Mouse (Mus musculus): Measurements from ENCODE around the gene Nup93. TPM values are rescaled to one million over a fixed set of nuclear protein-coding genes. Genes with fewer than 3 reads are reported as not detected.

Nup93 gene
- polyA plus RNA-seq, 1 experiment from 2014 or later, result 63.0 TPM

DNA sequence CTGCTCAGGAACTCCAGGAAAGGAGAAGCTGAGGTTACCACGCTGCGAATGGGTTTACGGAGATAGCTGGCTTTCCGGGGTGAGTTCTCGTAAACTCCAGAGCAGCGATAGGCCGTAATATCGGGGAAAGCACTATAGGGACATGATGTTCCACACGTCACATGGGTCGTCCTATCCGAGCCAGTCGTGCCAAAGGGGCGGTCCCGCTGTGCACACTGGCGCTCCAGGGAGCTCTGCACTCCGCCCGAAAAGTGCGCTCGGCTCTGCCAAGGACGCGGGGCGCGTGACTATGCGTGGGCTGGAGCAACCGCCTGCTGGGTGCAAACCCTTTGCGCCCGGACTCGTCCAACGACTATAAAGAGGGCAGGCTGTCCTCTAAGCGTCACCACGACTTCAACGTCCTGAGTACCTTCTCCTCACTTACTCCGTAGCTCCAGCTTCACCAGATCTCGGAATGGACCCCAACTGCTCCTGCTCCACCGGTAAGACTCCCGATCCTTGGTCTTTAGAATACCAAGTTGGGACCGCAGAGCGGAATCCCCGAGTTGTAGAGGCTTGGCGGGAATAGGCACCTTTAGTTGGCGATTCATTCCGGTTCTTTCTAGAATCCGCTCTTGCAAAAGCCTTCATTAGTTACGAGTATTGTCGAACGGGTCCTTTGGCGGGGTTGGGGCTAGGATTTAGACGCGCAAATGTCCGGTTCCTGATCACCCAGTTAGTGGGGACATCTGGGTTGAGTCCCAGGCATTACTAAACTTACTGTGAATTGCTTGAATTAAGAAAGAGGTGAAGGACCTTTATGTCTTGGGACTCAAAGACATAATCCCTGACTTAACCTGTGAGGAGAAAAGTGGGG, 35.3 kb upstream of the Nup93 start, which contains the start of gene Mt1:
Gene Mt1, plus strand, starts transcription at position 226 of the 856 bp plus-strand sequence.
- peaks cover 43% of the 10 kb centered on the region for H3K27me3 ChIP-seq
- H3K36me3 ChIP-seq, result no peaks in the 10 kb centered on the region
- H3K4me3 ChIP-seq, result peak within 1 kb of the TSS; percentile 51
- H3K4me1 ChIP-seq, result peaks cover 26% of the 10 kb centered on the region
- H3K9ac ChIP-seq (replicated peaks), result peak within 1 kb of the TSS; percentile 44
- no peak within 1 kb of the TSS for H3K27ac ChIP-seq (replicated peaks)
- ATAC-seq (replicated peaks), result peak; percentile 88
- WGBS, result under 1% methylated on average over 50 of the region's 50 CpGs
- H3K9me3 ChIP-seq, result no peaks in the 10 kb centered on the region
- H3K4me2 ChIP-seq (replicated peaks), result peak within 1 kb of the TSS; percentile 93

DNA sequence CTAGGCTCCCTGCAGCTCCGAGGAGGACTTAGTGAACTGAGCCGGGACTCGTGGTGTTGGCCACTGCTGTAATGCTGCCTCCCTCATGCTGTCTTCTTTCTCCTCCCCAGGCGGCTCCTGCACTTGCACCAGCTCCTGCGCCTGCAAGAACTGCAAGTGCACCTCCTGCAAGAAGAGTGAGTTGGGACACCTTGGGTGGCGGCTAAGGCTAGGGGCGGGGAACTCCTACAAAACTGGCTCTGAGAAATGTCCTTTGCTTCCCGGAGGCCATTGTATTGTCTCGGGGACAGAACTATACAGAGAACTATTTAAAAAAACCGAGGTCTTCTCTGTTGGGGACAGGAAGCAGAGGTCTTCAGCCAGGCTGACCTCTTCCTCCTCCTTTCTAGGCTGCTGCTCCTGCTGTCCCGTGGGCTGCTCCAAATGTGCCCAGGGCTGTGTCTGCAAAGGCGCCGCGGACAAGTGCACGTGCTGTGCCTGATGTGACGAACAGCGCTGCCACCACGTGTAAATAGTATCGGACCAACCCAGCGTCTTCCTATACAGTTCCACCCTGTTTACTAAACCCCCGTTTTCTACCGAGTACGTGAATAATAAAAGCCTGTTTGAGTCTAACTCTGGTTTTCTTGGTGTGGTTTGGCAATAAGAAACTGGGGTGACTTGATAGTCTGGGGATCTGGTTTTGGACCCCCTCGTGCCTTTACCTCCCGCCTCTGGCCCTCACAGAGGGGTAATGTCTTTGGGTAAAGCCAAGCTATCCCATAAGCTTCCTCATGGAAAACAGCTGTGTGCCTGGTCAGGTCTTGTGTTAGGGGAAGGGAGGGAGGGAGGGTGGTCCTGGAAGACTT, 34.4 kb upstream of the Nup93 start:
- peaks cover 26% of the 10 kb centered on the region for H3K4me1 ChIP-seq
- 5% methylated on average over 25 of the region's 25 CpGs for WGBS

DNA sequence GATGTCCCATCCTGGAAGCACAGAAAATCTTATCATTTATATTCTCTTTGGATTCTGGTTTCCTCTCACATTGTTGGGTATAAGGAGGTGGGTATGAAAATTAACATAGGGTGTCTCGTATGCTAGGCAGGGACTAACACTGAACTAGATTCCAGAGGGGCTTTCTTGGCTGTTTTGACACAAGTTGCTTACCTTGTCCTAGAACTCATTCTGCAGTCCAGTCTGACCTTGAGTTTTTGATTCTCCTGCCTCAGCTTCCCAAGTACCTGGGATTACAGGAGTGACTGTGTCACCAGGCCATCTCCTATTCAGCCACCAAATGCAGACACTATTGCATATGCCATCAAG, 33.8 kb upstream of the Nup93 start:
- WGBS, result 86% methylated on average over 1 of the region's 1 CpGs
- H3K9me3 ChIP-seq, result no peaks in the 10 kb centered on the region
- H3K9ac ChIP-seq (replicated peaks), result no peak overlapping the region
- no peak overlapping the region for H3K4me2 ChIP-seq (replicated peaks)
- H3K36me3 ChIP-seq, result no peaks in the 10 kb centered on the region
- peaks cover 42% of the 10 kb centered on the region for H3K27me3 ChIP-seq
- ATAC-seq (replicated peaks), result no peak
- H3K4me3 ChIP-seq, result no peak overlapping the region
- peaks cover 26% of the 10 kb centered on the region for H3K4me1 ChIP-seq
- no peak overlapping the region for H3K27ac ChIP-seq (replicated peaks)

More for the DNA sequence above, 34.4 kb upstream of the Nup93 start:
- H3K27me3 ChIP-seq, result peaks cover 44% of the 10 kb centered on the region
- no peak overlapping the region for H3K27ac ChIP-seq (replicated peaks)
- ATAC-seq (replicated peaks), result no peak
- H3K9me3 ChIP-seq, result no peaks in the 10 kb centered on the region
- H3K4me3 ChIP-seq, result peak overlapping the region; percentile 51
- no peaks in the 10 kb centered on the region for H3K36me3 ChIP-seq
- H3K9ac ChIP-seq (replicated peaks), result peak overlapping the region; percentile 44
- peak overlapping the region; percentile 93 for H3K4me2 ChIP-seq (replicated peaks)

DNA sequence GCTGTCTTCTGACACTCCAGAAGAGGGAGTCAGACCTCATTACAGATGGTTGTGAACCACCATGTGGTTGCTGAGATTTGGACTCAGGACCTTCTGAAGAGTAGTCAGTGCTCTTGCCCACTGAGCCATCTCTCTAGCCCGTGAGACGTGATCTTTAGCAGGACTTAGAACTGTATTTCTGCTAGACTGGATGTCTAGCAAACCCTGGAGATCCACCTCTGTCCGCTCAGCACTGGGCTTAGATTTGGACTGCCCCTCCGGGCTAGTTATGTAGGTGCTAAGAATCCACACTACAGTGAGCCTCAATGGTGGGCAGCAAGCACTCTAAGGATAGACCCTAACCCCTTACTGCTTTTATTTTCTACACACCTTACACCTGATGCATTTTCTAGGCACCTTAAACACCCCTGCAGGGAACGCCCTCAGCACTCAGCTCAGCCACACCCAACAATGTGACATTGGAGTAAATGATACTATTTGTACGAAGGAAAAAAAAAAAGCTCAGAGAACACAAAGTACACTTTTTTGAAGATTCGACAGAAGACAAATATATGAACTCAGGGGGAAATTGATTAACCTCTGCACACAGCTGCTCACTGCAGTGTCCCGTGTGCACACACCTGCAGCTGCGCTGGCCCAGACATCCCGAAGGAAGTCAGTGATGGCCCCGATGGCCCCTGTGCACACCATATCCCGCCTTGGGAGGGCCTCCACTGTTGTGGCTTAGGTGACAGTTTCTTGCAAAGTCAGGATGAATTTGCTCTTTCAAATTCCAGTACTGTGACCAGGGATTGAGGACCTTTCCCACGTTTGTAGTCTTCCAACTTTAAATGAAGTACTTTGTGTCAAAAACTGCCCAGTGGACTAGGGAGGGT, 32.1 kb upstream of the Nup93 start:
- peaks cover 30% of the 10 kb centered on the region for H3K4me1 ChIP-seq
- WGBS, result 76% methylated on average over 13 of the region's 13 CpGs
- H3K27me3 ChIP-seq, result peaks cover 56% of the 10 kb centered on the region
- no peak overlapping the region for H3K27ac ChIP-seq (replicated peaks)
- no peaks in the 10 kb centered on the region for H3K36me3 ChIP-seq
- no peak overlapping the region for H3K4me3 ChIP-seq
- H3K9ac ChIP-seq (replicated peaks), result no peak overlapping the region
- no peak for ATAC-seq (replicated peaks)
- H3K9me3 ChIP-seq, result no peaks in the 10 kb centered on the region
- H3K4me2 ChIP-seq (replicated peaks), result no peak overlapping the region

DNA sequence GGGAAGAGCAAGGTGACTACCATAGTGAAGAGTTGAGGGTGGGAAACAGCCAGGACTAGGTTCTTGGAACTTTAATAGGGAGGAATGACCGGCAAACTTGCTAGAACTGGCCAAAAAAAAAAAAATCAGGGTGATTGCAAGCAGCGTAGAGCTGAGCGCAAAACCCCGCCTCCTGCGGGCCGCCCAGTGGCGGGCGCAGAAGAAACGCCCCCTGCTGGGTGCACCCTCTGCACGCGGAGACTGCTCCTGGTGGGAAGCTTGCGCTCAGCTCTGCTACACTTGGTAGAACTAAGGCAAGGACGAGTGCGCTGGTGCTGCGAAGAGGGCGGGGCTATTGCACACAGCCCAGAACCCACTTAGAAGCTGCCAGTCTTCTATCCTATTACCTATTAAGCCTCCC, 31.2 kb upstream of the Nup93 start:
- H3K9me3 ChIP-seq, result no peaks in the 10 kb centered on the region
- peaks cover 61% of the 10 kb centered on the region for H3K27me3 ChIP-seq
- no peak overlapping the region for H3K27ac ChIP-seq (replicated peaks)
- peaks cover 30% of the 10 kb centered on the region for H3K4me1 ChIP-seq
- WGBS, result under 1% methylated on average over 16 of the region's 16 CpGs
- H3K36me3 ChIP-seq, result no peaks in the 10 kb centered on the region
- no peak overlapping the region for H3K9ac ChIP-seq (replicated peaks)
- H3K4me2 ChIP-seq (replicated peaks), result peak overlapping the region; percentile 34
- peak overlapping the region; percentile 10; the same call in 1 of the 2 replicates for H3K4me3 ChIP-seq
- ATAC-seq (replicated peaks), result peak; percentile 71

DNA sequence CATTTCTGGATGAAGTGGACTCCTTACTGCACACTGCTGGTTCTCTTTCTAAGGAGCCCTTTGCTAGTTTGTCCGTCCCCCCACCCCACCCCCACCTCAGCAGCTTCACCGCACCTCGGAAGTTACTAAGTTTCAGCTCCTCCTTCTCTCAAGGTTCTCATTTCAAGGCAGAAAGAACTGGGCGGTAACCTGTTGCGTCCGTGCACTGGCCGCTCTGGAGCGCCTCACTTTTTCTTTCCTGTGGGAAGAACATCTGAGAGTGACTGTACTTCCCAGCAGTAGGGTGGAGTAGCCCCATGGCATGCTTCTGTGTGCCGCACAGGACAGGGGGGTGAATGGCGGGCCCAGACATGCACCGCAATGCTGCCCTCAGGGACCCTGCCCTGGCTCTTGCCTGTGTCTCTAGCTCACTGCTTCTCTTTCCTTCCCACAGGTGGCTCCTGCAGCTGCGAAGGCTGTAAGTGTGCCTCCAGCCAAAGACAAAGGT, 30.0 kb upstream of the Nup93 start:
- H3K27ac ChIP-seq (replicated peaks), result no peak overlapping the region
- H3K27me3 ChIP-seq, result peaks cover 61% of the 10 kb centered on the region
- 36% methylated on average over 12 of the region's 12 CpGs for WGBS

DNA sequence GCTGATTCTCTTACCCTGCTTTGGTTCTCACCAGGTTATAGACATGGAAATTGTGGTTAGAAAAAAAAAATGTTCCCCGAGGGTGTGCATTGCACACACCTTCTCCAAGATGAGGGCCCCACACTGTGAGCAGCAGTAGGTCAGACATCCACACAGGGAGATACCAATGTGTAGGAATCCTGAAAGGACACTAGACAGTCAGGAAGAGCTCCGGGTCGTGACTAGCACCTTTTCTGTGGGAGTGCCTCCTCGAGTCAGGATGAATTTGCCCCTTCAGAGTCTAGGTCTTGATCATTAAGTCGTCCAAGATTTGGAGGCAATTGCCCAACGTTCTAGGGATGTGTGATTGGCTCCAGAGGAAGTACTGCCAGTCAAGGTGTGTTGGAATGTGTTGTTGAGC, 28.6 kb upstream of the Nup93 start:
- H3K4me2 ChIP-seq (replicated peaks), result no peak overlapping the region
- peaks cover 49% of the 10 kb centered on the region for H3K27me3 ChIP-seq
- peaks cover 13% of the 10 kb centered on the region for H3K4me1 ChIP-seq
- ATAC-seq (replicated peaks), result no peak
- 59% methylated on average over 6 of the region's 6 CpGs for WGBS
- H3K4me3 ChIP-seq, result no peak overlapping the region
- H3K9me3 ChIP-seq, result no peaks in the 10 kb centered on the region
- H3K27ac ChIP-seq (replicated peaks), result no peak overlapping the region
- no peaks in the 10 kb centered on the region for H3K36me3 ChIP-seq
- H3K9ac ChIP-seq (replicated peaks), result no peak overlapping the region

More for the DNA sequence above, 30.0 kb upstream of the Nup93 start:
- Histone ChIP-seq H3K4me1 (peaks cover 21% of the 10 kb centered on the region), H3K4me3 (no peak overlapping the region), H3K36me3 (no peaks in the 10 kb centered on the region), H3K9me3 (no peaks in the 10 kb centered on the region), H3K9ac (replicated peaks) (no peak overlapping the region), H3K4me2 (replicated peaks) (no peak overlapping the region)
- ATAC-seq (replicated peaks), result no peak

DNA sequence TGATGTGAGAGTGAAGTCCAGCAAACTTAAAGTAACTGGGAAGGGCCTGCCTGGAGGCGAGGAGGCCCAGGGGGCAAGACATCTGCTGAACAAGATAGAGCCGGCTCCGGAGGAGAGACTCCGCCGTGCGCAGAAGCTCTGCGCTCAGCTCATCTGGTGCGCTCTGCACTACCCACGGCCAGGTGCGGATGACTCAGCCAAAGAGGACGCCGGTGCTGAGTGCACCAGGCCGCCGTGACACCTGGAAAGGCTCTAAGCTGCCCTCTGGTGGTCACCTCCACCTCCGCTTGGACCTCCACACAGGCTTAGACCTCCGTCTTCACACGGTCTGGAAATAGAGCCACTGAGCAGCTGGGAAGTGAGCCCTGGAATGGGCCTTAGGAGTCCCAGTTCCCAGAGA, 27.8 kb upstream of the Nup93 start:
- no peak overlapping the region for H3K9ac ChIP-seq (replicated peaks)
- no peak overlapping the region for H3K27ac ChIP-seq (replicated peaks)
- H3K9me3 ChIP-seq, result no peaks in the 10 kb centered on the region
- no peak overlapping the region for H3K4me2 ChIP-seq (replicated peaks)
- peak; percentile 42; the same call in 1 of the 2 replicates for ATAC-seq (replicated peaks)
- H3K4me1 ChIP-seq, result peaks cover 13% of the 10 kb centered on the region
- peaks cover 48% of the 10 kb centered on the region for H3K27me3 ChIP-seq
- H3K4me3 ChIP-seq, result no peak overlapping the region
- WGBS, result 7% methylated on average over 17 of the region's 17 CpGs
- no peaks in the 10 kb centered on the region for H3K36me3 ChIP-seq

DNA sequence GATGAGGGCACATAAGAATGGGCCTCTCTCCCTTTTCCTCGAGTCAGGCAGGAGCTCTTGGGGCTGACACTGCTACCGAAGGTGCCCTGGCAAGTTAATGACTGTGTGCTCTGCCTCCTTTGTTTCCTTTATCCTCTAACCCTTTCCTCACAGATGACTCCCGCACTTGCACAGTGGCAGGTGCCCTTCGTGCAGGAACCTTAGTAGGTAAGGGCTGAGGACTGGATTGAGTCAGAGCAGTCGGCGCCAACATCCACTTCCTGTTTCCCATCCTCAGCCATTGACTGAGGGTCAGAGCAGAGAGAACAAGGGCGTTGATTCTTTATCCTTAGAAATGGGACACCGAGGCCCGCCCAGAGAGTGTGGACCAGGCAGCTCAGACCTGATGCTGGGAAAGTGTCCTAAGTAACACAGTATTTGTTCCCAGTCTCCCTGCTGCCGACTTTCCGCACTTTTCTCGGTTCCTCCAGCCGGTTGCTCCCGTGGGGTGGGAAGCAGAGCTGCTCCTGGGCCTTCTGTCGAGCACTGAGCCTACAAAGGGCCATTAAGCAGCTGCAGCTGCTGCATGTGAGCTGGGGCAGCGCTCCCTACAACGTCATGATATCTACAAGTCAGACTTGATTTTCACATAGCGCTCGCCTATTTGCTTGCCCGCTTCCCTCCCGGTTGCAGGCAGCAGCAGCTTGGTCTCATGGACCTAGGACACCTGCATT, 26.9 kb upstream of the Nup93 start:
- Histone ChIP-seq H3K27me3 (peaks cover 40% of the 10 kb centered on the region), H3K4me2 (replicated peaks) (no peak overlapping the region), H3K4me1 (peaks cover 13% of the 10 kb centered on the region), H3K36me3 (no peaks in the 10 kb centered on the region), H3K9me3 (no peaks in the 10 kb centered on the region), H3K9ac (replicated peaks) (no peak overlapping the region), H3K27ac (replicated peaks) (no peak overlapping the region), H3K4me3 (no peak overlapping the region)
- no peak for ATAC-seq (replicated peaks)
- 33% methylated on average over 21 of the region's 21 CpGs for WGBS

DNA sequence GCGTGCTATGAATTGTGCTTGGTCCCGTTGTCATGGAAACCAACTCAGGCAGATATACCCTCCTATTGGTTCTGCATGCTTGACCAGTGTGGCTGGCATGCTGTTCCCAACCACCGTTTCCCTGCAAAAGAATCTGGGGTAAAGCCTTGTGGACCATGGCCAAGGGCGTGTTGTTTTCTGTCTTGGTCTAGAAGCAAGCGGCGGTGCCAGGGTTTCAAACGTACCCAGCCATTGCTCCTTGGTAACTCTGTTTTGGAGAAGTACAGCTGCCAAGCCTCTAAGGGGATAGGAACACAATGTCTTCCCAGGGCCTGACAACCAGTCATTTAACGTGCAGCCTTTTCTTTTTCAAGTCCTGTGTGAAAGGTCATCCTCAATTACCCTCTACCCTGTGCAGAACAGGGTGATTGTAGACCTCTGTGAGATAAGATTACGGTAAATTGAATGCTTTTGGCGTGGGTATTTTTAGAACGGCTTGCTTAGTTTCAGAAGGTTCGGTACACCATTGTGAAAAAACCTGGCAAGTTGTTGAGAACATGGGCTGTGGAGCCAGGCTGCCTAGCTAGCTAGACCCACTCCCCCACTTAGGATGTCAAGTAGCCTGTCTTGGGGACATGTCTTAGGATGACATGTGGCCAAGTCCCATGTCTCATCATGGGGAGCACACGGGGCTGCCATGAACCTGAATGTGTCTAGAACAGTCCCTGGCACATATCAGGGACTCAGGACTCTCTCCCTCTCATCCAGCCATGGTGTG, 24.9 kb upstream of the Nup93 start:
- Histone ChIP-seq H3K27ac (replicated peaks) (peak overlapping the region; percentile 5; the same call in 1 of the 2 replicates), H3K36me3 (no peaks in the 10 kb centered on the region), H3K4me2 (replicated peaks) (no peak overlapping the region), H3K4me1 (0 out of 2 replicates have a peak, but pooled peaks cover 4% of the 10 kb centered on the region), H3K9ac (replicated peaks) (no peak overlapping the region), H3K4me3 (no peak overlapping the region), H3K9me3 (no peaks in the 10 kb centered on the region), H3K27me3 (peaks cover 23% of the 10 kb centered on the region)
- 57% methylated on average over 13 of the region's 13 CpGs for WGBS
- 0 out of 2 replicates have a peak, but pooled peaks have one; percentile 7 for ATAC-seq (replicated peaks)

Measured in forebrain, embryonic 15.5 days (tissue).